Mouse (Mus musculus): ENCODE data around the gene Enox1. TPM values are rescaled to one million over a fixed set of nuclear protein-coding genes. Genes with fewer than 3 reads are reported as not detected.

Enox1 gene
- total RNA-seq, 1 experiment, result 25.3 TPM

GRCm38 (mm10) chr14:77586033-77586432 lies 429.5 kb downstream of the Enox1 start:
- Histone ChIP-seq H3K27ac (ENCODE audit: insufficient read depth, low read depth, low read length, poor library complexity, severe bottlenecking) (no peak overlapping the region), H3K9me3 (ENCODE audit: control insufficient read depth, insufficient read depth, low read depth, low read length) (no peaks in the 10 kb centered on the region), H3K9ac (ENCODE audit: insufficient read depth, low read depth, low read length, poor library complexity, severe bottlenecking) (no peak overlapping the region), H3K36me3 (ENCODE audit: control insufficient read depth, insufficient read depth, low read length, poor library complexity, severe bottlenecking) (peaks cover 35% of the 10 kb centered on the region), H3K4me3 (ENCODE audit: insufficient read depth in 1 of 2, low read depth in 1 of 2, low read length in 2 of 2, poor library complexity in 1 of 2, severe bottlenecking in 1 of 2) (no peak overlapping the region), H3K4me1 (ENCODE audit: control insufficient read depth in 2 of 2, insufficient read depth in 2 of 2, low read length in 2 of 2, poor library complexity in 1 of 2) (0 out of 4 replicates have a peak, but pooled peaks cover under 1 to 2% of the 10 kb centered on the region in 2 experiments)
- DNase-seq (ENCODE audit: low read depth, low spot score), result no peak
- no peak for TF ChIP-seq CHD2 (IDR thresholded peaks at IDR 0.05; ENCODE audit: low read depth, low read length)
- no peak for TF ChIP-seq HCFC1 (IDR thresholded peaks at IDR 0.05; ENCODE audit: borderline replicate concordance, insufficient read depth, low read length)
- no peak for TF ChIP-seq ZC3H11A (IDR thresholded peaks at IDR 0.05; ENCODE audit: borderline replicate concordance, low read depth, low read length)
- TF ChIP-seq MAFK (IDR thresholded peaks at IDR 0.05; ENCODE audit: insufficient read depth, low read depth, low read length), result no peak
- no peak for TF ChIP-seq ZNF384 (IDR thresholded peaks at IDR 0.05; ENCODE audit: low read depth, low read length)
- in situ Hi-C loops (cut with MboI; ENCODE audit: low sequenced_read_pairs in 2 of 2, unreplicated experiment in 2 of 2), result loop anchor here in 1 of 2 experiments (10.0 kb wide), 1 partner anchor 59 kb away; no protein-coding TSS in a partner anchor

GRCm38 (mm10) chr14:77587182-77587581 lies 430.6 kb downstream of the Enox1 start:
- no peak overlapping the region for H3K27ac ChIP-seq (ENCODE audit: insufficient read depth, low read depth, low read length, poor library complexity, severe bottlenecking)
- in situ Hi-C loops (cut with MboI; ENCODE audit: low sequenced_read_pairs in 2 of 2, unreplicated experiment in 2 of 2), result loop anchor here in 1 of 2 experiments (10.0 kb wide), 1 partner anchor 58 kb away; no protein-coding TSS in a partner anchor

GRCm38 (mm10) chr14:77593136-77593838 lies 436.7 kb downstream of the Enox1 start:
- Histone ChIP-seq H3K27ac (ENCODE audit: insufficient read depth, low read depth, low read length, poor library complexity, severe bottlenecking) (no peak overlapping the region), H3K9me3 (ENCODE audit: control insufficient read depth, insufficient read depth, low read depth, low read length) (no peaks in the 10 kb centered on the region), H3K4me3 (ENCODE audit: insufficient read depth in 1 of 2, low read depth in 1 of 2, low read length in 2 of 2, poor library complexity in 1 of 2, severe bottlenecking in 1 of 2) (no peak overlapping the region), H3K9ac (ENCODE audit: insufficient read depth, low read depth, low read length, poor library complexity, severe bottlenecking) (no peak overlapping the region), H3K36me3 (ENCODE audit: control insufficient read depth, insufficient read depth, low read length, poor library complexity, severe bottlenecking) (peaks cover 53% of the 10 kb centered on the region), H3K4me1 (ENCODE audit: control insufficient read depth in 2 of 2, insufficient read depth in 2 of 2, low read length in 2 of 2, poor library complexity in 1 of 2) (no peaks in the 10 kb centered on the region)
- no peak for DNase-seq (ENCODE audit: low read depth, low spot score)
- in situ Hi-C loops (cut with MboI; ENCODE audit: low sequenced_read_pairs in 2 of 2, unreplicated experiment in 2 of 2), result no loop called here
- TF ChIP-seq ZC3H11A (IDR thresholded peaks at IDR 0.05; ENCODE audit: borderline replicate concordance, low read depth, low read length) (no peak), MAFK (IDR thresholded peaks at IDR 0.05; ENCODE audit: insufficient read depth, low read depth, low read length) (no peak), HCFC1 (IDR thresholded peaks at IDR 0.05; ENCODE audit: borderline replicate concordance, insufficient read depth, low read length) (no peak), CHD2 (IDR thresholded peaks at IDR 0.05; ENCODE audit: low read depth, low read length) (no peak), ZNF384 (IDR thresholded peaks at IDR 0.05; ENCODE audit: low read depth, low read length) (no peak)

More at GRCm38 (mm10) chr14:77587182-77587581, 430.6 kb downstream of the Enox1 start:
- Histone ChIP-seq H3K9me3 (ENCODE audit: control insufficient read depth, insufficient read depth, low read depth, low read length) (no peaks in the 10 kb centered on the region), H3K9ac (ENCODE audit: insufficient read depth, low read depth, low read length, poor library complexity, severe bottlenecking) (no peak overlapping the region), H3K4me1 (ENCODE audit: control insufficient read depth in 2 of 2, insufficient read depth in 2 of 2, low read length in 2 of 2, poor library complexity in 1 of 2) (0 out of 4 replicates have a peak, but pooled peaks cover 0 to 1% of the 10 kb centered on the region in 2 experiments), H3K4me3 (ENCODE audit: insufficient read depth in 1 of 2, low read depth in 1 of 2, low read length in 2 of 2, poor library complexity in 1 of 2, severe bottlenecking in 1 of 2) (no peak overlapping the region), H3K36me3 (ENCODE audit: control insufficient read depth, insufficient read depth, low read length, poor library complexity, severe bottlenecking) (peaks cover 39% of the 10 kb centered on the region)
- no peak for TF ChIP-seq MAFK (IDR thresholded peaks at IDR 0.05; ENCODE audit: insufficient read depth, low read depth, low read length)
- TF ChIP-seq CHD2 (IDR thresholded peaks at IDR 0.05; ENCODE audit: low read depth, low read length), result no peak
- TF ChIP-seq ZNF384 (IDR thresholded peaks at IDR 0.05; ENCODE audit: low read depth, low read length), result no peak
- TF ChIP-seq HCFC1 (IDR thresholded peaks at IDR 0.05; ENCODE audit: borderline replicate concordance, insufficient read depth, low read length), result no peak
- TF ChIP-seq ZC3H11A (IDR thresholded peaks at IDR 0.05; ENCODE audit: borderline replicate concordance, low read depth, low read length), result no peak
- DNase-seq (ENCODE audit: low read depth, low spot score), result no peak

- peaks cover 51% of the 10 kb centered on the region for H3K36me3 ChIP-seq (ENCODE audit: control insufficient read depth, insufficient read depth, low read length, poor library complexity, severe bottlenecking)
- H3K4me1 ChIP-seq (ENCODE audit: control insufficient read depth in 2 of 2, insufficient read depth in 2 of 2, low read length in 2 of 2, poor library complexity in 1 of 2), result no peaks in the 10 kb centered on the region
- no peaks in the 10 kb centered on the region for H3K9me3 ChIP-seq (ENCODE audit: control insufficient read depth, insufficient read depth, low read depth, low read length)
- no peak overlapping the region for H3K27ac ChIP-seq (ENCODE audit: insufficient read depth, low read depth, low read length, poor library complexity, severe bottlenecking)
- TF ChIP-seq ZNF384 (IDR thresholded peaks at IDR 0.05; ENCODE audit: low read depth, low read length) (no peak), ZC3H11A (IDR thresholded peaks at IDR 0.05; ENCODE audit: borderline replicate concordance, low read depth, low read length) (no peak), HCFC1 (IDR thresholded peaks at IDR 0.05; ENCODE audit: borderline replicate concordance, insufficient read depth, low read length) (no peak), CHD2 (IDR thresholded peaks at IDR 0.05; ENCODE audit: low read depth, low read length) (no peak), MAFK (IDR thresholded peaks at IDR 0.05; ENCODE audit: insufficient read depth, low read depth, low read length) (no peak)
- DNase-seq (ENCODE audit: low read depth, low spot score), result no peak
- in situ Hi-C loops (cut with MboI; ENCODE audit: low sequenced_read_pairs in 2 of 2, unreplicated experiment in 2 of 2), result no loop called here
- no peak overlapping the region for H3K9ac ChIP-seq (ENCODE audit: insufficient read depth, low read depth, low read length, poor library complexity, severe bottlenecking)
- H3K4me3 ChIP-seq (ENCODE audit: insufficient read depth in 1 of 2, low read depth in 1 of 2, low read length in 2 of 2, poor library complexity in 1 of 2, severe bottlenecking in 1 of 2), result no peak overlapping the region
Observed at GRCm38 (mm10) chr14:77596216-77597175, 439.9 kb downstream of the Enox1 start.
